Mouse (Mus musculus) testis, adult 10 weeks (tissue): ENCODE measurements around the gene Gprasp1. TPM values are rescaled to one million over a fixed set of nuclear protein-coding genes. Genes with fewer than 3 reads are reported as not detected.

Source experiments
- polyA plus RNA-seq: library from polyadenylated mRNA; stranded (reverse); fragments of 350-450 nt; fragmentation: Illumina TruSeq; extraction: RNeasy Lipid Tissue Mini Kit (QIAGEN cat#74804); gene quantifications from one replicate; pipeline ENCODE4 v1.2.3, GENCODE M21; 2014; ENCODE audit warnings: low read depth, low replicate concordance

Gene Gprasp1
- polyA plus RNA-seq, result 31.2 TPM

GRCm38 (mm10) chrX:135742304-135743055, at the start of gene Gprasp1, which contains the start of gene Armcx5:
Gene Gprasp1 (plus strand): TSS chrX:135742733.
Gene Armcx5 (plus strand): TSS chrX:135742733.

GRCm38 (mm10) chrX:135693633-135694032, 48.9 kb upstream of the Gprasp1 start, which contains the start of gene Tcp11x2:
Gene Tcp11x2 (minus strand): TSS chrX:135693790.

GRCm38 (mm10) chrX:135725161-135725560, 17.4 kb upstream of the Gprasp1 start, which contains the start of gene Tmsb15a:
Gene Tmsb15a (minus strand): TSS chrX:135725261.

GRCm38 (mm10) chrX:135797212-135797644, 54.7 kb downstream of the Gprasp1 start, which contains the start of gene Bhlhb9:
Gene Bhlhb9 (plus strand): TSS chrX:135797594.

DNA sequence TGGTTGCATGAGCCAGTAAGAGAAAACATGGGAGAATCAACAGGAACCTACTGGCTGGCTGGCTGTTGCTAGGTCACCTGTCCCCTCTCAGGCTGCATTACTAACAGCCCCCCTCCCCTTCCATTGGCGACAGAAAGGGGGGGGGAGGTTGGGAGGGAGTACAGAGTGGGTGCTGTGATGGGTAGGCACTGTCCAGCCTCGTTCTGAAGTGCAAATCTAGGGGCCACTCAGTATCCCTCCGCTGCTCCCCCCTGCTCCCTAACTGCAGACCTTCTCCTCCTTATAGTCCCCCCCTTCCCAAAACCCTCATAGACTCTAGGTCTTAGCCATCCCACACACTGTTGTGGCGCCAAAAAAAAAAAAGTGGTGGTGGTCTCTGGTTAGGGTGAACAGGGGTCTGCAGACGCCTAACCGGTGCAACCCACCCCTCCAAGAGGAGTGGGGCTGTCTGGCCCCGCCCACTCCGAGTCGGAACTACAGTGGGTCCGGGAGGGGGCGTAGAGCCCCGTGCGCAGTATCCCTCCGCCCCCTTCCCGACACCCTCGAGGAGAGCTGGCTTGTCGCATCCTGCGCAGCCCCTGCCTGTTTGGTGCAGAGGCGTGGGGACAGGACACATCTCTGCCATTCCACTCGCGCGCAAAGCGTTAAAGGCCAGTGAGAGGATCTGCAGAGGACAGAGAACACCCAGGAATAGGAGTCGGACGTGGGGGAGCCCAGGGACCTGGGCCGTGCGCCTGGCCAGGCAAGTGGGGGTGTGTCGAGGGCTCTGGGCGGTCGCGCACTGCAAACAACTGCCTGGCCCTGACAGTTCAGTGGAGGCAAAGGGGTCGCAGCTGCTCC, 96.2 kb downstream of the Gprasp1 start, which contains the start of gene Gprasp2:
Gene Gprasp2, plus strand, starts transcription at position 514 of the 840 bp plus-strand sequence.

Other genes starting within 250 kb of the Gprasp1 start
- gene AV320801, start 248.1 kb upstream of the Gprasp1 start, polyA plus RNA-seq, result 21.4 TPM
- gene Nxf7, start 144.0 kb upstream of the Gprasp1 start, polyA plus RNA-seq, result 1.4 TPM
- gene Prame, start 115.0 kb upstream of the Gprasp1 start, polyA plus RNA-seq, result 25.3 TPM
- gene Tcp11x2, start 48.9 kb upstream of the Gprasp1 start, polyA plus RNA-seq, result 158 TPM
- 673 TPM for gene Tmsb15a, start 17.5 kb upstream of the Gprasp1 start, polyA plus RNA-seq
- 11.7 TPM for gene Armcx5, start within 50 bp of the Gprasp1 start, polyA plus RNA-seq
- 16.4 TPM for gene Bhlhb9, start 54.9 kb downstream of the Gprasp1 start, polyA plus RNA-seq
- gene Gprasp2, start 96.3 kb downstream of the Gprasp1 start, polyA plus RNA-seq, result 27.8 TPM